Mouse (Mus musculus) liver, postnatal 0 days (tissue): ENCODE data around the gene Tnnc1. TPM values are rescaled to one million over a fixed set of nuclear protein-coding genes. Genes with fewer than 3 reads are reported as not detected.
A peak's percentile ranks its signal among the peaks of the same experiment; 100 is the strongest.

Experiments
- ATAC-seq: fragments of 200-750 bp; cut with Nextera tagmentation; 2 replicates; pipeline ENCODE4 v1.8.0; 2017; ENCODE audit warnings: mild to moderate bottlenecking, moderate library complexity
- DNase-seq: peaks from one replicate; pipeline ENCODE4 v3.0.0-alpha.2; 2016
- H3K27ac ChIP-seq: fragments of 300-500 bp; sonication (generic); 2 replicates; pipeline ENCODE4 v1.5.1; 2014; ENCODE audit warnings: antibody characterized with exemption, moderate library complexity, mild to moderate bottlenecking, low read depth
- H3K27me3 ChIP-seq: fragments of 300-500 bp; sonication (generic); 2 replicates; pipeline ENCODE4 v1.6.1; 2014; ENCODE audit warnings: low read length, control low read depth, mixed read lengths; ENCODE audit not compliant: insufficient read depth
- H3K36me3 ChIP-seq: fragments of 300-500 bp; sonication (generic); replicated peaks from 2 replicates; pipeline ENCODE4 v1.6.1; 2014; ENCODE audit warnings: mild to moderate bottlenecking, control low read depth, low read length, moderate library complexity, mixed read lengths; ENCODE audit not compliant: insufficient read depth
- H3K4me1 ChIP-seq: fragments of 300-500 bp; sonication (generic); 2 replicates; pipeline ENCODE4 v1.6.1; 2014; ENCODE audit warnings: antibody characterized with exemption, mild to moderate bottlenecking, control low read depth; ENCODE audit not compliant: insufficient read depth
- H3K4me2 ChIP-seq: fragments of 300-500 bp; sonication (generic); 2 replicates; pipeline ENCODE4 v1.6.1; 2014; ENCODE audit warnings: low read depth, mild to moderate bottlenecking, low read length, moderate library complexity, mixed read lengths
- H3K4me3 ChIP-seq: fragments of 300-500 bp; sonication (generic); 2 replicates; pipeline ENCODE4 v1.5.1; 2014; ENCODE audit warnings: low read depth, low read length
- H3K9ac ChIP-seq: fragments of 300-500 bp; sonication (generic); replicated peaks from 2 replicates; pipeline ENCODE4 v1.6.1; 2014; ENCODE audit warnings: mild to moderate bottlenecking, moderate library complexity
- H3K9me3 ChIP-seq: fragments of 300-500 bp; sonication (generic); 2 replicates; pipeline ENCODE4 v1.6.1; 2016; ENCODE audit warnings: mild to moderate bottlenecking, control low read depth, low read length, mixed read lengths
- CTCF ChIP-seq: sonication (generic); IDR thresholded peaks from 2 replicates; pipeline ENCODE4 v1.5.1; 2016; ENCODE audit warnings: antibody characterized with exemption, low read depth
- EP300 ChIP-seq: IDR thresholded peaks from 2 replicates; pipeline ENCODE4 v1.6.1; 2016; ENCODE audit warnings: antibody characterized with exemption, low read depth, mild to moderate bottlenecking
- WGBS: fragments of 180-500 bp; shearing (Covaris S2); extraction: QIAGEN DNeasy Blood & Tissue Kit; methylation state at CpG from one replicate; pipeline ENCODE4 v1.1.7; 2014; ENCODE audit not compliant: insufficient replicate concordance; 5-methylcytosine and 5-hydroxymethylcytosine counted together
- polyA plus RNA-seq: library from polyadenylated mRNA; unstranded; fragments of >200 nt; fragmentation: Nextera tagmentation; extraction: Ambion mirVana; gene quantifications from 2 replicates; pipeline ENCODE4 v1.2.1, GENCODE M21; 2015

Tnnc1 gene
- polyA plus RNA-seq, 1 experiment from 2014 or later = 3.9 TPM

GRCm38 (mm10) chr14:31195521-31195920 is 12.6 kb upstream of the Tnnc1 start:
- Histone ChIP-seq H3K9me3 (no peaks in the 10 kb centered on the region), H3K36me3 (peaks cover 65% of the 10 kb centered on the region), H3K27ac (peak overlapping the region; percentile 65), H3K4me2 (no peak overlapping the region), H3K27me3 (no peaks in the 10 kb centered on the region), H3K4me1 (peaks cover 34% of the 10 kb centered on the region), H3K9ac (peak overlapping the region; percentile 8; the same call in 1 of the 2 replicates), H3K4me3 (no peak overlapping the region)
- no peak for TF ChIP-seq EP300
- TF ChIP-seq CTCF = no peak
- DNase-seq = no peak
- 82% methylated on average over 4 of the region's 4 CpGs for WGBS
- ATAC-seq = peak; percentile 5; the same call in 1 of the 2 replicates

GRCm38 (mm10) chr14:31195968-31196367 is 12.1 kb upstream of the Tnnc1 start:
- peaks cover 35% of the 10 kb centered on the region for H3K4me1 ChIP-seq
- peak overlapping the region; percentile 65 for H3K27ac ChIP-seq
- peaks cover 61% of the 10 kb centered on the region for H3K36me3 ChIP-seq
- DNase-seq = peak; percentile 50
- H3K9me3 ChIP-seq = no peaks in the 10 kb centered on the region
- H3K4me3 ChIP-seq = no peak overlapping the region
- H3K9ac ChIP-seq = no peak overlapping the region
- H3K27me3 ChIP-seq = no peaks in the 10 kb centered on the region
- no peak for ATAC-seq
- no peak for TF ChIP-seq EP300
- peak; percentile 81 for TF ChIP-seq CTCF
- H3K4me2 ChIP-seq = no peak overlapping the region

GRCm38 (mm10) chr14:31197547-31198516 is 10.3 kb upstream of the Tnnc1 start:
- Histone ChIP-seq H3K9me3 (no peaks in the 10 kb centered on the region), H3K4me3 (no peak overlapping the region), H3K36me3 (peaks cover 56% of the 10 kb centered on the region), H3K27me3 (no peaks in the 10 kb centered on the region), H3K9ac (no peak overlapping the region; the same call in 1 of the 2 replicates), H3K4me1 (peaks cover 25% of the 10 kb centered on the region), H3K4me2 (peak overlapping the region; percentile 37; the same call in 1 of the 2 replicates), H3K27ac (no peak overlapping the region)
- TF ChIP-seq EP300 (no peak), CTCF (no peak)
- WGBS = 58% methylated on average over 16 of the region's 16 CpGs
- peak; percentile 30; the same call in 1 of the 2 replicates for ATAC-seq
- no peak for DNase-seq

- DNase-seq (no peak), ATAC-seq (peak; percentile 55)
- Histone ChIP-seq H3K27me3 (no peaks in the 10 kb centered on the region), H3K4me1 (peaks cover 22% of the 10 kb centered on the region), H3K36me3 (peaks cover 64% of the 10 kb centered on the region), H3K27ac (peak overlapping the region; percentile 41; the same call in 1 of the 2 replicates), H3K9me3 (no peaks in the 10 kb centered on the region), H3K4me2 (no peak overlapping the region), H3K4me3 (no peak overlapping the region), H3K9ac (no peak overlapping the region)
- WGBS = 79% methylated on average over 7 of the region's 7 CpGs
- no peak for TF ChIP-seq EP300
- no peak for TF ChIP-seq CTCF
Observed at GRCm38 (mm10) chr14:31199599-31199998, 8.5 kb upstream of the Tnnc1 start.

- 48% methylated on average over 3 of the region's 3 CpGs for WGBS
- peak; percentile 33; the same call in 1 of the 2 replicates for ATAC-seq
Observed at GRCm38 (mm10) chr14:31200038-31200437, 8.1 kb upstream of the Tnnc1 start.

GRCm38 (mm10) chr14:31204844-31205243 is 3.3 kb upstream of the Tnnc1 start:
- H3K4me1 ChIP-seq = peaks cover 36% of the 10 kb centered on the region
- H3K4me2 ChIP-seq = peak overlapping the region; percentile 83
- DNase-seq (no peak), ATAC-seq (no peak)
- WGBS = 48% methylated on average over 4 of the region's 4 CpGs
- H3K36me3 ChIP-seq = peaks cover 32% of the 10 kb centered on the region
- TF ChIP-seq EP300 (no peak), CTCF (no peak)
- H3K27ac ChIP-seq = peak overlapping the region; percentile 95
- H3K9me3 ChIP-seq = no peaks in the 10 kb centered on the region
- peak overlapping the region; percentile 89 for H3K9ac ChIP-seq
- H3K4me3 ChIP-seq = peak overlapping the region; percentile 83
- no peaks in the 10 kb centered on the region for H3K27me3 ChIP-seq

More at GRCm38 (mm10) chr14:31200038-31200437, 8.1 kb upstream of the Tnnc1 start:
- H3K36me3 ChIP-seq = peaks cover 61% of the 10 kb centered on the region
- TF ChIP-seq CTCF (no peak), EP300 (no peak)
- peaks cover 23% of the 10 kb centered on the region for H3K4me1 ChIP-seq
- no peaks in the 10 kb centered on the region for H3K9me3 ChIP-seq
- H3K9ac ChIP-seq = no peak overlapping the region
- no peaks in the 10 kb centered on the region for H3K27me3 ChIP-seq
- H3K27ac ChIP-seq = peak overlapping the region; percentile 41; the same call in 1 of the 2 replicates
- H3K4me2 ChIP-seq = no peak overlapping the region
- no peak overlapping the region for H3K4me3 ChIP-seq
- no peak for DNase-seq
